Mouse (Mus musculus): ENCODE measurements around the gene A930004D18Rik.

- TF ChIP-seq POLR2A (IDR thresholded peaks at IDR 0.05; ENCODE audit: extremely low read depth, insufficient read depth, low read length) (no peak), CTCF (IDR thresholded peaks at IDR 0.05; ENCODE audit: low read depth, low read length) (no peak)
Observed at GRCm38 (mm10) chr2:18065708-18066030, 28.1 kb upstream of the A930004D18Rik start.

All from liver, adult 2 months (tissue).